Mouse (Mus musculus): ENCODE results near the gene Tmem178b. TPM values are rescaled to one million over a fixed set of nuclear protein-coding genes. Genes with fewer than 3 reads are reported as not detected.
A peak's percentile ranks its signal among the peaks of the same experiment; 100 is the strongest.

Tmem178b gene
- polyA plus RNA-seq (2015; fragmentation: Nextera tagmentation; extraction: Ambion mirVana), result 0.14 and 0.25 TPM in 2 replicates

- Histone ChIP-seq H3K9ac (peak within 1 kb of the TSS; percentile 22; the same call in 1 of the 2 replicates), H3K9me3 (no peaks in the 10 kb centered on the region), H3K4me2 (peak within 1 kb of the TSS; percentile 79), H3K4me3 (peak within 1 kb of the TSS; percentile 43), H3K27me3 (peaks cover 60% of the 10 kb centered on the region), H3K4me1 (peaks cover 31% of the 10 kb centered on the region), H3K36me3 (no peaks in the 10 kb centered on the region), H3K27ac (no peak within 1 kb of the TSS)
- WGBS, result under 1% methylated on average over 63 of the region's 63 CpGs
- 0 out of 2 replicates have a peak, but pooled peaks have one; percentile 44 for ATAC-seq (ENCODE audit: borderline replicate concordance, extremely low read depth, low FRiP score, low TSS enrichment)
Observed at GRCm38 (mm10) chr6:39872901-39873591, at the start of gene Tmem178b. Gene Tmem178b, plus strand, starts transcription at chr6:39873271.

GRCm38 (mm10) chr6:39828736-39829135, 44.3 kb upstream of the Tmem178b start:
- H3K27ac ChIP-seq, result no peak overlapping the region
- H3K4me3 ChIP-seq, result no peak overlapping the region
- H3K36me3 ChIP-seq, result no peaks in the 10 kb centered on the region
- 80% methylated on average over 5 of the region's 5 CpGs for WGBS
- H3K9ac ChIP-seq, result no peak overlapping the region
- H3K9me3 ChIP-seq, result no peaks in the 10 kb centered on the region
- H3K27me3 ChIP-seq, result no peaks in the 10 kb centered on the region
- H3K4me2 ChIP-seq, result no peak overlapping the region
- no peaks in the 10 kb centered on the region for H3K4me1 ChIP-seq
- ATAC-seq (ENCODE audit: borderline replicate concordance, extremely low read depth, low FRiP score, low TSS enrichment), result no peak

GRCm38 (mm10) chr6:39843698-39844342, 29.3 kb upstream of the Tmem178b start:
- Histone ChIP-seq H3K9me3 (no peaks in the 10 kb centered on the region), H3K4me3 (no peak overlapping the region), H3K27me3 (no peaks in the 10 kb centered on the region), H3K4me1 (no peaks in the 10 kb centered on the region), H3K9ac (no peak overlapping the region), H3K27ac (no peak overlapping the region), H3K4me2 (no peak overlapping the region), H3K36me3 (no peaks in the 10 kb centered on the region)
- WGBS, result 89% methylated on average over 14 of the region's 14 CpGs
- no peak for ATAC-seq (ENCODE audit: borderline replicate concordance, extremely low read depth, low FRiP score, low TSS enrichment)

GRCm38 (mm10) chr6:39847538-39847937, 25.5 kb upstream of the Tmem178b start:
- 75% methylated on average over 2 of the region's 2 CpGs for WGBS
- no peaks in the 10 kb centered on the region for H3K36me3 ChIP-seq

GRCm38 (mm10) chr6:39848766-39849165, 24.3 kb upstream of the Tmem178b start:
- Histone ChIP-seq H3K9me3 (no peaks in the 10 kb centered on the region), H3K27ac (no peak overlapping the region), H3K4me2 (no peak overlapping the region), H3K36me3 (no peaks in the 10 kb centered on the region), H3K27me3 (no peaks in the 10 kb centered on the region), H3K4me1 (no peaks in the 10 kb centered on the region), H3K9ac (no peak overlapping the region), H3K4me3 (no peak overlapping the region)
- 36% methylated on average over 7 of the region's 7 CpGs for WGBS
- no peak for ATAC-seq (ENCODE audit: borderline replicate concordance, extremely low read depth, low FRiP score, low TSS enrichment)

More at GRCm38 (mm10) chr6:39847538-39847937, 25.5 kb upstream of the Tmem178b start:
- ATAC-seq (ENCODE audit: borderline replicate concordance, extremely low read depth, low FRiP score, low TSS enrichment), result no peak
- Histone ChIP-seq H3K9ac (no peak overlapping the region), H3K9me3 (no peaks in the 10 kb centered on the region), H3K4me1 (no peaks in the 10 kb centered on the region), H3K4me3 (no peak overlapping the region), H3K27me3 (no peaks in the 10 kb centered on the region), H3K4me2 (no peak overlapping the region), H3K27ac (no peak overlapping the region)

- H3K4me1 ChIP-seq, result no peaks in the 10 kb centered on the region
- no peaks in the 10 kb centered on the region for H3K9me3 ChIP-seq
- H3K4me3 ChIP-seq, result no peak overlapping the region
- H3K27ac ChIP-seq, result no peak overlapping the region
- WGBS, result 84% methylated on average over 4 of the region's 4 CpGs
- no peak overlapping the region for H3K4me2 ChIP-seq
- H3K9ac ChIP-seq, result no peak overlapping the region
- ATAC-seq (ENCODE audit: borderline replicate concordance, extremely low read depth, low FRiP score, low TSS enrichment), result no peak
- no peaks in the 10 kb centered on the region for H3K36me3 ChIP-seq
- H3K27me3 ChIP-seq, result no peaks in the 10 kb centered on the region
Observed at GRCm38 (mm10) chr6:39849667-39850066, 23.4 kb upstream of the Tmem178b start.

- WGBS, result 1% methylated on average over 28 of the region's 28 CpGs
Observed at GRCm38 (mm10) chr6:39870271-39871135, 2.6 kb upstream of the Tmem178b start.

GRCm38 (mm10) chr6:39871381-39872305, 1.4 kb upstream of the Tmem178b start:
- no peaks in the 10 kb centered on the region for H3K9me3 ChIP-seq
- WGBS, result under 1% methylated on average over 71 of the region's 71 CpGs
- H3K4me2 ChIP-seq, result peak overlapping the region; percentile 79
- H3K36me3 ChIP-seq, result no peaks in the 10 kb centered on the region
- peak overlapping the region; percentile 22; the same call in 1 of the 2 replicates for H3K9ac ChIP-seq
- peaks cover 31% of the 10 kb centered on the region for H3K4me1 ChIP-seq
- peak; percentile 67 for ATAC-seq (ENCODE audit: borderline replicate concordance, extremely low read depth, low FRiP score, low TSS enrichment)
- peaks cover 60% of the 10 kb centered on the region for H3K27me3 ChIP-seq
- H3K27ac ChIP-seq, result no peak overlapping the region
- H3K4me3 ChIP-seq, result peak overlapping the region; percentile 43

More at GRCm38 (mm10) chr6:39870271-39871135, 2.6 kb upstream of the Tmem178b start:
- Histone ChIP-seq H3K4me1 (peaks cover 31% of the 10 kb centered on the region), H3K27me3 (peaks cover 62% of the 10 kb centered on the region), H3K36me3 (no peaks in the 10 kb centered on the region), H3K4me3 (peak overlapping the region; percentile 43), H3K27ac (no peak overlapping the region), H3K9ac (no peak overlapping the region), H3K4me2 (peak overlapping the region; percentile 79), H3K9me3 (no peaks in the 10 kb centered on the region)
- ATAC-seq (ENCODE audit: borderline replicate concordance, extremely low read depth, low FRiP score, low TSS enrichment), result no peak

- ATAC-seq (ENCODE audit: borderline replicate concordance, extremely low read depth, low FRiP score, low TSS enrichment), result 0 out of 2 replicates have a peak, but pooled peaks have one; percentile 6
- WGBS, result under 1% methylated on average over 39 of the region's 39 CpGs
- peak overlapping the region; percentile 22; the same call in 1 of the 2 replicates for H3K9ac ChIP-seq
Observed at GRCm38 (mm10) chr6:39872306-39872900, 668 bp upstream of the Tmem178b start.

GRCm38 (mm10) chr6:39875186-39875585, 2.1 kb downstream of the Tmem178b start:
- H3K4me1 ChIP-seq, result peaks cover 31% of the 10 kb centered on the region
- H3K9ac ChIP-seq, result no peak overlapping the region
- WGBS, result 46% methylated on average over 4 of the region's 4 CpGs
- no peak for ATAC-seq (ENCODE audit: borderline replicate concordance, extremely low read depth, low FRiP score, low TSS enrichment)
- no peak overlapping the region for H3K27ac ChIP-seq
- no peaks in the 10 kb centered on the region for H3K36me3 ChIP-seq
- H3K9me3 ChIP-seq, result no peaks in the 10 kb centered on the region
- no peak overlapping the region for H3K4me2 ChIP-seq
- H3K4me3 ChIP-seq, result no peak overlapping the region
- peaks cover 53% of the 10 kb centered on the region for H3K27me3 ChIP-seq

More at GRCm38 (mm10) chr6:39872306-39872900, 668 bp upstream of the Tmem178b start:
- Histone ChIP-seq H3K27me3 (peaks cover 60% of the 10 kb centered on the region), H3K27ac (no peak overlapping the region), H3K9me3 (no peaks in the 10 kb centered on the region), H3K4me1 (peaks cover 31% of the 10 kb centered on the region), H3K4me3 (peak overlapping the region; percentile 43), H3K4me2 (peak overlapping the region; percentile 79), H3K36me3 (no peaks in the 10 kb centered on the region)

All from lung, embryonic 15.5 days (tissue).